Mouse (Mus musculus): ENCODE results near the gene Pilrb1. TPM values are rescaled to one million over a fixed set of nuclear protein-coding genes. Genes with fewer than 3 reads are reported as not detected.

Gene Pilrb1
- total and polyA plus RNA-seq, 3 experiments: 1.1 to 2.3 (median 2.0) TPM

- Histone ChIP-seq H3K79me2 (replicated peaks; ENCODE audit: control insufficient read depth, insufficient read depth, low read length) (no peaks in the 10 kb centered on the region), H3K27me3 (ENCODE audit: control insufficient read depth, insufficient read depth, low read length) (no peaks in the 10 kb centered on the region), H3K27ac (no peak overlapping the region), H3K4me1 (ENCODE audit: control insufficient read depth, insufficient read depth, low read length) (peaks cover 1% of the 10 kb centered on the region; the same call in 1 of the 2 replicates), H3K9ac (ENCODE audit: low read depth, low read length) (no peak overlapping the region), H3K4me3 (no peak overlapping the region), H3K36me3 (ENCODE audit: control insufficient read depth, insufficient read depth, low read length) (no peaks in the 10 kb centered on the region)
- peak in 1 of 2 experiments; percentile 23 for DNase-seq
- intact Hi-C loops (cut with DNase I): no loop called here
- WGBS: 58% methylated on average over 7 of the region's 7 CpGs
- TF ChIP-seq EP300 (IDR thresholded peaks at IDR 0.05; ENCODE audit: insufficient read depth, low read depth, low read length): no peak
- no peak for TF ChIP-seq POLR2A (IDR thresholded peaks at IDR 0.05; ENCODE audit: insufficient read depth, low read depth, low read length)
- no peak for TF ChIP-seq CTCF (IDR thresholded peaks at IDR 0.05)
Measured at GRCm38 (mm10) chr5:137830238-137830637, 27.7 kb downstream of the Pilrb1 start.

- intact Hi-C loops (cut with DNase I): no loop called here
- Histone ChIP-seq H3K27ac (no peak overlapping the region), H3K9ac (ENCODE audit: low read depth, low read length) (no peak overlapping the region), H3K27me3 (ENCODE audit: control insufficient read depth, insufficient read depth, low read length) (no peaks in the 10 kb centered on the region), H3K4me3 (no peak overlapping the region), H3K36me3 (ENCODE audit: control insufficient read depth, insufficient read depth, low read length) (no peaks in the 10 kb centered on the region), H3K79me2 (replicated peaks; ENCODE audit: control insufficient read depth, insufficient read depth, low read length) (no peaks in the 10 kb centered on the region), H3K4me1 (ENCODE audit: control insufficient read depth, insufficient read depth, low read length) (peaks cover 1% of the 10 kb centered on the region; the same call in 1 of the 2 replicates)
- 77% methylated on average over 6 of the region's 6 CpGs for WGBS
- TF ChIP-seq POLR2A (IDR thresholded peaks at IDR 0.05; ENCODE audit: insufficient read depth, low read depth, low read length) (no peak), EP300 (IDR thresholded peaks at IDR 0.05; ENCODE audit: insufficient read depth, low read depth, low read length) (no peak), CTCF (IDR thresholded peaks at IDR 0.05) (no peak)
- DNase-seq: peak in 1 of 2 experiments; percentile 14
Measured at GRCm38 (mm10) chr5:137828694-137829093, 29.2 kb downstream of the Pilrb1 start.

- 40% methylated on average over 7 of the region's 7 CpGs for WGBS
- Histone ChIP-seq H3K4me3 (no peak overlapping the region), H3K36me3 (ENCODE audit: control insufficient read depth, insufficient read depth, low read length) (no peaks in the 10 kb centered on the region), H3K27ac (no peak overlapping the region), H3K9ac (ENCODE audit: low read depth, low read length) (no peak overlapping the region), H3K27me3 (ENCODE audit: control insufficient read depth, insufficient read depth, low read length) (no peaks in the 10 kb centered on the region), H3K4me1 (ENCODE audit: control insufficient read depth, insufficient read depth, low read length) (no peaks in the 10 kb centered on the region; the same call in 1 of the 2 replicates), H3K79me2 (replicated peaks; ENCODE audit: control insufficient read depth, insufficient read depth, low read length) (no peaks in the 10 kb centered on the region)
- TF ChIP-seq CTCF (IDR thresholded peaks at IDR 0.05) (no peak), POLR2A (IDR thresholded peaks at IDR 0.05; ENCODE audit: insufficient read depth, low read depth, low read length) (no peak), EP300 (IDR thresholded peaks at IDR 0.05; ENCODE audit: insufficient read depth, low read depth, low read length) (no peak)
- intact Hi-C loops (cut with DNase I): no loop called here
- no peak for DNase-seq
Measured at GRCm38 (mm10) chr5:137826421-137826820, 31.5 kb downstream of the Pilrb1 start.

GRCm38 (mm10) chr5:137825971-137826370 lies 31.9 kb downstream of the Pilrb1 start:
- DNase-seq: no peak
- WGBS: 57% methylated on average over 2 of the region's 2 CpGs
- no peaks in the 10 kb centered on the region for H3K79me2 ChIP-seq (replicated peaks; ENCODE audit: control insufficient read depth, insufficient read depth, low read length)
- no peaks in the 10 kb centered on the region; the same call in 1 of the 2 replicates for H3K4me1 ChIP-seq (ENCODE audit: control insufficient read depth, insufficient read depth, low read length)
- no peak overlapping the region for H3K4me3 ChIP-seq
- TF ChIP-seq POLR2A (IDR thresholded peaks at IDR 0.05; ENCODE audit: insufficient read depth, low read depth, low read length) (no peak), CTCF (IDR thresholded peaks at IDR 0.05) (no peak), EP300 (IDR thresholded peaks at IDR 0.05; ENCODE audit: insufficient read depth, low read depth, low read length) (no peak)
- no peak overlapping the region for H3K9ac ChIP-seq (ENCODE audit: low read depth, low read length)
- no peaks in the 10 kb centered on the region for H3K36me3 ChIP-seq (ENCODE audit: control insufficient read depth, insufficient read depth, low read length)
- intact Hi-C loops (cut with DNase I): no loop called here
- no peak overlapping the region for H3K27ac ChIP-seq
- H3K27me3 ChIP-seq (ENCODE audit: control insufficient read depth, insufficient read depth, low read length): no peaks in the 10 kb centered on the region

DNA sequence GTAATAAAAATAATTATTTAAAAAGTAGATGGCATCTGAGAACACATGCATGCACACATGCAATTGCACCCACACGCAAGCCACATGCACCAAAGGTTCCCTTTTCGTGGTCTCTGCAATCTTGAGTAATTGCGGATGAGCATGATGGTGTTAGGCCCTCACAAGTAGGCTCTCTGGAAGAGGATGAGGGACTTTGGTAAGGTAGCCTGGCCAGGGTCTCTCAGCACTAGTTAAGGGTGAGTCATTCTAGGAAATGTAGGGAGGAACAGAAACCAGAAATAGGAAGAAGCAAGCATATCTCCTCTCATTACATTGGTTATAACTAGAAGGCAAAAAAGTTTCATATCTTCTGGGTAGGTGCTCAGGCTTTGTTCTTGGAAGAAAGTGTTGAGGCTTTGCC lies 32.9 kb downstream of the Pilrb1 start:
- no peaks in the 10 kb centered on the region for H3K4me1 ChIP-seq (ENCODE audit: control insufficient read depth, insufficient read depth, low read length)
- no peaks in the 10 kb centered on the region for H3K79me2 ChIP-seq (replicated peaks; ENCODE audit: control insufficient read depth, insufficient read depth, low read length)
- no peaks in the 10 kb centered on the region for H3K36me3 ChIP-seq (ENCODE audit: control insufficient read depth, insufficient read depth, low read length)
- H3K27me3 ChIP-seq (ENCODE audit: control insufficient read depth, insufficient read depth, low read length): no peaks in the 10 kb centered on the region
- intact Hi-C loops (cut with DNase I): no loop called here
- WGBS: 91% methylated on average over 3 of the region's 3 CpGs
- DNase-seq: no peak
- no peak overlapping the region for H3K4me3 ChIP-seq
- TF ChIP-seq POLR2A (IDR thresholded peaks at IDR 0.05; ENCODE audit: insufficient read depth, low read depth, low read length) (no peak), EP300 (IDR thresholded peaks at IDR 0.05; ENCODE audit: insufficient read depth, low read depth, low read length) (no peak), CTCF (IDR thresholded peaks at IDR 0.05) (no peak)
- H3K27ac ChIP-seq: no peak overlapping the region
- H3K9ac ChIP-seq (ENCODE audit: low read depth, low read length): no peak overlapping the region

DNA sequence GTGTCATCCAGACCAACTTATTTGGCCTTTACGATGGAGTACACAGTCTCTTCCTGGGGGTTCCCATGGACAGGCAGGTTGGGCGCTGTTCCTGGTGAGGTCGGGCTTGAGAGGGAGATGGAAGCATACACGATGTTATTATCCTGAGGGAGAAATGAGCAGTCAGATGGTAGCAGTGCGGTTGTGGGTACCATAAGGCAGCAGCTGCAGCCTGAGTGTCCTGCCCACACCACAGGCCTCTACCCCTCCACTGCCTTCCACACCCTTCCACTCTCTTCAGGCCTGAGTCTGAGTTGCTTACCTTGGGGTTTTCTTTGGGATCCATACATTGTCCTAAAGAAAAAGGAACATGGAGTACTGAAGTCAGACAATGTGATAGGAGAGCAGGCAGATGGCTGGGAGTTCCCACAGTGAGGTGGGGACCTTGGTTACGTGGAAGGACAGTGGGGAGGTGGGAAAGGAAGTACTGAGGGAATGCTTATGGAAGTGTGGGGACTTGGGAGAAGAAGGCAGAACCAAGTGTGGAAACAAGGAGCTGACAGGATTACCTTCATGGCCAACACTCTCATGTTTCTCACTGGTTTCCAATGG lies 34.4 kb downstream of the Pilrb1 start:
- Histone ChIP-seq H3K79me2 (replicated peaks; ENCODE audit: control insufficient read depth, insufficient read depth, low read length) (no peaks in the 10 kb centered on the region), H3K4me1 (ENCODE audit: control insufficient read depth, insufficient read depth, low read length) (no peaks in the 10 kb centered on the region), H3K27me3 (ENCODE audit: control insufficient read depth, insufficient read depth, low read length) (no peaks in the 10 kb centered on the region), H3K27ac (no peak overlapping the region), H3K36me3 (ENCODE audit: control insufficient read depth, insufficient read depth, low read length) (no peaks in the 10 kb centered on the region), H3K4me3 (no peak overlapping the region), H3K9ac (ENCODE audit: low read depth, low read length) (no peak overlapping the region)
- WGBS: 87% methylated on average over 6 of the region's 6 CpGs
- no peak for DNase-seq
- no peak for TF ChIP-seq EP300 (IDR thresholded peaks at IDR 0.05; ENCODE audit: insufficient read depth, low read depth, low read length)
- no peak for TF ChIP-seq POLR2A (IDR thresholded peaks at IDR 0.05; ENCODE audit: insufficient read depth, low read depth, low read length)
- TF ChIP-seq CTCF (IDR thresholded peaks at IDR 0.05): no peak
- intact Hi-C loops (cut with DNase I): no loop called here
